Comparison of ENCODE assay signal across 19 mouse cellular contexts in the genomic region with DNA sequence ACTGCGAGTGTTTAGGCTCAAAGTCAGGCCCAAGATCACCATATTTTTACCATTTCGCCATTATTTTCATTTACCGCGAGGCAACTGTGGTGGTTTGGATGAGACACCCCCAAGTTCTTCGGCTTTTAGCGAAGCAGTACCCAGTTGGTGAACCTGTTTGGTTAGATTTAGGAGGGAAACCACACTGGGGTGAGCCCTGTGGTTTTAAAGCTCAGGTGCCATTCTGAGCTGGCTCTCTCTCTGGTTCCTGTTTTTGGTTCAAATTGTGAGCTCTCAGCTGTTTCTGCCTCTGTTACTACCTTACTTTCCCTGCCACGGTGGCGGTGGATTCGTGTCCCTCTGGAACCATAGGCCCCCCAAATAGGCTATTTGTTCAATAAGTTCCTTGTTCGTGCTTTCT.
"Had no signal": no experiment of that assay in that cellular context is flagged by ENCODE, and none has a peak within 500 bp of the region (broad histone marks: within the 10 kb centered on the region; RNA-seq: fewer than 3 reads in every experiment).

No protein-coding gene starts in this region.

- ATAC-seq: liver, postnatal 0 days; lung, postnatal 0 days had no signal

- H3K9ac ChIP-seq: limb, embryonic 12.5 days; limb, embryonic 15.5 days; liver, embryonic 14.5 days; liver, postnatal 0 days; lung, embryonic 14.5 days; neural tube, embryonic 12.5 days had no signal

- DNase-seq: kidney, adult 2 months; kidney, postnatal 25 days; layer of hippocampus, postnatal 36 days; liver, postnatal 0 days; lung, embryonic 14.5 days; midbrain, embryonic 14.5 days; retina, postnatal 1 day; right cerebral cortex, postnatal 25 days; spleen, adult 18-20 months; thymus, postnatal 25 days had no signal

- H3K4me3 ChIP-seq: left cerebral cortex, adult 2 months; limb, embryonic 12.5 days; limb, embryonic 15.5 days; neural tube, embryonic 12.5 days had no signal

- H3K36me3 ChIP-seq: limb, embryonic 12.5 days; limb, embryonic 15.5 days; neural tube, embryonic 12.5 days had no signal

- H3K9me3 ChIP-seq: limb, embryonic 12.5 days; limb, embryonic 15.5 days; neural tube, embryonic 12.5 days had no signal

- H3K27me3 ChIP-seq: limb, embryonic 12.5 days; limb, embryonic 15.5 days; neural tube, embryonic 12.5 days had no signal

- H3K27ac ChIP-seq: kidney, postnatal 0 days; left cerebral cortex, adult 2 months; limb, embryonic 12.5 days; limb, embryonic 15.5 days; liver, embryonic 14.5 days; macrophage; neural tube, embryonic 12.5 days had no signal

- H3K4me2 ChIP-seq: limb, embryonic 12.5 days; limb, embryonic 15.5 days; liver, embryonic 11.5 days; lung, embryonic 14.5 days; neural tube, embryonic 12.5 days had no signal
